In the genomic region with DNA sequence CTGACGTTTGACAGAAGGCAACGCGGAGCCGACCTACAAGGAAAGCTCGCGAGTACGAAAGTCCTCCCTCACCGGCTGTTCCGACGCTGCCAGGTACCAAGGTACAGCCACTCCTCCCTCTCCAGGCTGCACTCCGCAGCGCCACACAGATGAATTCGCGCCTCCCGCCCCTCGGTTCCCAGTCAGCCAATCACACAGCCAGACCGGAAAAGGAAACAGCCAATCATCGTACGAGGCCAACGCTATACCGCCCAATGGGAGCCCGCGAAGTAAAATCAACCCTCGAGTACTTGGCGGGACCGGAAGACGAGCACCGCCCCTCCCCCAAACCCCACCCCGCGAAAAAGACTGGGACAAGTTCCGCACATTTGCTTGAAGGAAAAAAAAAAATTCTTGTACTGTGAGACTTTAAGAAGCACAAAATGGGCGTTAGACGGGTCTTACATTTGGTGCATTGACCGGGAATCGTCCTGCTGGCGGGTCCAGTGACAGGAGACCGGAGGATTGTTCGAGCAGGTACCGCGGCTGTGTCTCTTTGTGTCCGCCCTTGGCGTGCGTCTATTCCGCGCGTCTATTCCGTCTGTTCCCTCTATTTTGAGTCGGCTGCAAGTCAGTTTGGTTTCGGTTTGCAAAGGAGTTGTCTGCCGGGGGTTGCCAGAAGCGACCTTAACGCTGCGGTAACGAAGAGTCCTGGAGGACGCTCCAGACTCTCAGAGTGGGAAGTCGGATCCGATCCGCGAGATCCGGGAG, we compare ENCODE assay signal across 8 mouse cellular contexts. TPM values are rescaled to one million over a fixed set of nuclear protein-coding genes. Genes with fewer than 3 reads are reported as not detected.
A peak's percentile ranks its signal among the peaks of the same experiment; 100 is the strongest.
DNase-seq lines count a peak whose midpoint lies in the region; ATAC-seq and TF ChIP-seq lines count a peak whose summit lies in the region.

A gene (minus strand): TSS at position 157 of the 750 bp plus-strand sequence.

- in situ Hi-C loops in Patski (cut with MboI; ENCODE audit: low pct_unique_long_range_greater_than_20kb), result loop anchor here (25.0 kb wide), 1 partner anchor 461 kb away; no protein-coding TSS in a partner anchor

- H3K9ac ChIP-seq in hindbrain, embryonic 13.5 days, result peak within 1 kb of the TSS; percentile 83

- ATAC-seq in Patski, result peak; percentile 96
- ATAC-seq in hindbrain, embryonic 13.5 days (ENCODE audit: low FRiP score), result peak; percentile 99

- H3K4me3 ChIP-seq in hindbrain, embryonic 13.5 days, result peak within 1 kb of the TSS; percentile 73

- peak within 1 kb of the TSS; percentile 85 for H3K4me2 ChIP-seq in hindbrain, embryonic 13.5 days

- peak within 1 kb of the TSS; percentile 71 for H3K27ac ChIP-seq in hindbrain, embryonic 13.5 days

- peaks cover 19% of the 10 kb centered on the region for H3K9me3 ChIP-seq in hindbrain, embryonic 13.5 days

- DNase-seq in Patski (ENCODE audit: low read depth, low spot score), result peak; percentile 84
- peak; percentile 93 to 94 for DNase-seq in cerebellum, postnatal 14 days
- DNase-seq in frontal cortex, postnatal 14 days (ENCODE audit: low spot score in 2 of 2), result peak; percentile 85 to 88
- peak; percentile 67 to 83 for DNase-seq in layer of hippocampus, postnatal 25 days (ENCODE audit: extremely low spot score in 1 of 2, low spot score in 1 of 2)
- peak; percentile 94 for DNase-seq in lung, postnatal 25 days (ENCODE audit: low spot score)
- peak; percentile 98 for DNase-seq in retina, embryonic 14.5 days (ENCODE audit: low spot score)
- DNase-seq in thymus, postnatal 4 days, result peak; percentile 92

- H3K27me3 ChIP-seq in Patski, result no peaks in the 10 kb centered on the region
- no peaks in the 10 kb centered on the region for H3K27me3 ChIP-seq in hindbrain, embryonic 13.5 days

- CTCF ChIA-PET in Patski (lab: Charles Lee), result no interaction called here

- POLR2A ChIA-PET in Patski (lab: Charles Lee), result no interaction called here

- H3K4me1 ChIP-seq in hindbrain, embryonic 13.5 days (replicated peaks), result peaks cover 14% of the 10 kb centered on the region

- H3K36me3 ChIP-seq in hindbrain, embryonic 13.5 days, result peaks cover 37% of the 10 kb centered on the region

- 0% methylated on average over 60 of the region's 60 CpGs for WGBS in hindbrain, embryonic 13.5 days

- no peak for TF ChIP-seq CTCF in Patski (IDR thresholded peaks at IDR 0.05)

RNA-seq across cellular contexts. Expression of the gene that starts here (rescaled TPM):
- 4.4 TPM for polyA plus RNA-seq in Patski (2021)
- 2.3 and 3.7 TPM in 2 replicates for polyA plus RNA-seq in hindbrain, embryonic 13.5 days (2015; fragmentation: Nextera tagmentation; extraction: Ambion mirVana)
- total RNA-seq in layer of hippocampus, postnatal 25 days (2021), result under 1 TPM in 1 of 2 experiments, not detected in 1; 0.22 TPM

Comparison
In these comparisons a context has a peak if more than half of its experiments do, and no peak if none do; other contexts are left out.
1. Peak in every context shown above with its lines: DNase-seq, ATAC-seq, H3K4me3 ChIP-seq and H3K27ac ChIP-seq.
2. Peak in DNase-seq in layer of hippocampus, postnatal 25 days; RNA of the gene not detected or under 1 TPM.